Mouse (Mus musculus) v-Abl transformed pro-B cells (cell line): ENCODE measurements around the gene Gm9821.

ENCODE experiments used
- in situ Hi-C, 2 experiments: fragments of 400-800 bp; cut with MboI; formaldehyde crosslinking; loops; one replicate each; pipeline ENCODE4 v1.15.1; 2025; ENCODE audit not compliant: unreplicated experiment in 2 of 2

The Gm9821 gene

DNA sequence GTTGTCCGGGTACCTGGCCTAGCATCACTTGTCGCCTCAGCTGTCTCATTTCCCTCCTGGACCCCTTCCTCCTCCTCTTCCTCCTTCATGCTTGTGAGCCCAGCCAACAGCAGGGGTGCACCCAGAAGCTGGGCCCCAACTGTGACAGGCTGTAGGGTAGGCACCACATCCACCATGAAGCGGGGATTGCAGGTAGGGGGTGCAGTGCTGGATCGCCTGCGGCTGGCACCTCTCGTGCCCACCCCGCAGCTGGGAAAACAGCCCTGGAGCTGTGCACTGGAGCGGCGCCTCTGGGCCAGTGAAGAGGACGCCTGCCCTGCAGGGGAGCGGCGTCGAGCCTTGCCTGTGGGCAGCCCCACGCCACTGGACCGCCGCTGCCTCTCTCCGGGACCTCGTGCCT is at the start of gene Gm9821:
Gm9821 (plus strand) TSS at position 221 of the 400 bp plus-strand sequence.
- in situ Hi-C loops = loop anchor here in 1 of 2 experiments (5.0 kb wide), 1 partner anchor 42 kb away; no protein-coding TSS in a partner anchor

DNA sequence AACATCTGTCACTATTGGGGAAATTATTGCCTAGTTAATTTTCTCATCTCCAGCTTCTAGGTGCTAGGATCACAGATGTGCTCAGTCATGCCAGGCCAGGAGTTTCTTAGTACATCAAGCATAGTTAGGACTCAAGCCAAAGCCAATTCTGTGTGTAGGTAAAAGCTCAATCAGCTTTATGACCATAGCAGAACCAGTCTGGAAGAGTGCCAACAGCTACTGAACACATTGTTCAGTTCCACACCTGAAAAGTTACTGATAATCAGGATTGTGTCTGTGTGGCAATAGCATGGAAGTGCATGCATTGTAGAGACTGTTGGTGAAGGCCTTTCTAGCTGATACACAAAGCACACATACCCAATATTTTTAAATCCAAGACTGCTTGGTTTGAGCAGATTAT is 47.5 kb upstream of the Gm9821 start:
- in situ Hi-C loops = no loop called here

DNA sequence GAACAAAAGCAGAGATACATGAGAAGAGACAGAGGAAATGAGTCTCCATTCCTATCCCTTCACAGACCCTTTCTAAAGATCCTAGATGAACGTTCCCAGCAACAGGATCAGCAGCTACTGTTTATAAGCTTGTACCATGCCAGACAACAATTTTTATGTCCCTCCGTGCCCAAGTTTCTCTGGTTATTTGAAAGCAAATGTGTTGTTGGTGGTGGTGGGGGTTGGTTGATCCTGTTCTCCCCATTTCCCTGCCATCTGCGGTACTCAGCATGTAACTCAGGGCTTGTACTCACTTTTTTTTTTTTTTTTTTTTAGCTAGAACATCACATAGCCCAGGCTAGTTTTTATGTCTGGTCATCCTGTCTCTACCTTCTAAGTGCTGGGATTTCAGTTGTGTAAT is 46.4 kb upstream of the Gm9821 start:
- in situ Hi-C loops = no loop called here

DNA sequence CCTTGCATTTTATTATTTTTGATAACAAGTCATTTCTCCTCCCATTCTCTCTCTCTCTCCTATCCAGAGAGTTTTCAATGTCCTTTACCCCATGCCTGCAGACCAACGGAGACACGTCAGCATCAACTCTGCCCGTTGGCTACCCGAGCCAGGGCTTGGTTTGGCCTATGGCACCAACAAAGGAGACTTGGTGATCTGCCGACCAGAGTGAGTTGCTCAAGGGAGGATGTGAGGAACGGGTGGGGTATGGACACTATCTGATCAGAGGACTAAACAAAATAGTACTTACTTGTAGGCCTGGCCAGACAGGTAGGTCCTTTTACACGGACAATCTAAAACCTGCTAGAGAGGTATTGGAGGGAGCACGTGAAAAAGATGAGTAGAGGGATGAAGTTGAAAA is 45.1 kb upstream of the Gm9821 start:
- in situ Hi-C loops = loop anchor here in 1 of 2 experiments (25.0 kb wide), 1 partner anchor 613 kb away; no protein-coding TSS in a partner anchor

DNA sequence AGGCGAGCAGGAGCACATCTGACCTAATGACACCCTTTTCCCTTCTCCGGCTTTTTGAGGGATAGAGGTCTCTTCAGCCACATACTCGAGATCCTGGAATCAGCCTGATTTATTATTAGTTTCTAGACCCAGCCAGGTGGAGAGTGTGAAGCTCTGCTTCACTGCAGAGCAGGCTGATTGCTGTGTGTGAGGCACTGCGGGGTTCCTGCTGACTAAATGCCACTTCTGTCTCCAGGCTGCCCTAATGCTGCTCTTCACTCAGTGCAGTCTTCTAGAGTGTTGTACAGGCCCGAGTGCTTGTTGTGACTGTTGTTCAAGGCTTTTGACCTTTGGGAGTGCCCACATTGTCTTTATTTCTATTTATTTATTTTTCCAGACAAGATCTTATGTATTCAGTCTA is 43.2 kb upstream of the Gm9821 start:
- in situ Hi-C loops = loop anchor here in 1 of 2 experiments (25.0 kb wide), 1 partner anchor 615 kb away; no protein-coding TSS in a partner anchor

DNA sequence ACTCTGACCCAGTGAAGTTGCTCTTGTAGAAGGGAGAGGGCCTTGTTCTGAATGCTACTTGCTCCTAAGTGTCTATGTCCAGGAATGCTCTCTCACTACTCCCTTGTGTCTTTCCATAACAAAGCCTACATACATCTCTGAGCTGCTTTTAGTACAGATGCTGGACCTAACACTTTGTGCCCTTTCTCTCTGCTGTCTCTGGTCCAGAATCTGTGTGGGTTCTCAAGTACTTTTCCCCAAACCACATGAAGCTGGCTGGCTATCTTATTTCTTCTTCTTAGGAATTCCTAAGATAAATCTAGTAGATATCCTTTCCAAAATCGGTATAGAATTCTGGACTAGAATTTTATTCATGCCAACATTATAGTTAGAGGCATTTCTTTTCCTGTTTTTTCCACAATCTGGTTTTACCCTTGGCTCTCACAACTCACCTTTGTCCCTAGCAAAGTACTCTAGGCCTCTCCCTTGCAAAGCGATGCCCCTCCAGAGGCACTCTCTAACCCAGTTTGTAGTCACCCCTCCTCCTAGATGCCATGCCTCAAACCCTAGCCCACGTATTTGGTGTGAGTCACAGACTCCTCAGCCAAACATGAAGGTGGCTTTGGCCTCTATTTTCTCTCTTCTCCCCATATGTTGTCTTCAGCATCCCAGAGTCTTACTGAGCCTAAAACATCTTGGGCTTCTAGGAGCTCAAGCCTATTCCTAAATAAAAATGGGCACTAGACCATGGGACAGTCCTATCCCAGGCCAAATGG is 42.2 kb upstream of the Gm9821 start:
- in situ Hi-C loops = loop anchor here in 1 of 2 experiments (25.0 kb wide), 1 partner anchor 616 kb away; no protein-coding TSS in a partner anchor

DNA sequence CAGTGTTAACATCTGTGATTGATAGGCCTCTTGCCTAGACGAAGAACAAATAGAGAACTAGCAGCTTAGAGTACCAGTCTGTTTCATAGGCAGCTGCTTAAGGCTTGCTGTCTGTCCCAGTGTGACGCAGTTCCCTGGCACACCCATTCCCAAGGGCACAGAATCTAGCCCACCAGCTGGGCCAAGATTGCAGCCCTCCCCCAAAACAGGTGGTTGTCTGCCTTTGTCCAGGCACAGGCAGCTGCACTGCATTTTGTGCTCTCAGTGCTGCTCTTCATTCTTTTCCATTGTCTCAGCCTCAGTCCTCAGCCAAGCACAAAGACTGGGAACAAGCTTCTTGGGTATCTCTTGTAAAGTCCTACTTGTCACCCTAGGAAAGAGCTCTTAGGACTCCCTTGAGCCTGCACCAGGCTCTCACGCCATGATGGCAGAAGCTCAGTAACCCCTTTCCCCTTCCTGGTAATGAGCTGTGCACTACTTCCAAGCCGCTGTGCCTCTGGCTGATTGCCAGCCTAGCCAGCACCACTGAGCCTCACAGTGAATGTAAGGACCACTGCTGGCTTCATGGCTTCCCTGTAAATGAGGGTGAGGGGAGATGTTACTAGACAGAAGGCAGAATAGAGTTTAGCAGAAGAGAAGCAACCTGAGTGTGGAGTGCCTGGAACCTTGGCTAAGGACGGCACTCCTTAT is 40.7 kb upstream of the Gm9821 start:
- in situ Hi-C loops = loop anchor here in 1 of 2 experiments (25.0 kb wide), 1 partner anchor 617 kb away; no protein-coding TSS in a partner anchor

DNA sequence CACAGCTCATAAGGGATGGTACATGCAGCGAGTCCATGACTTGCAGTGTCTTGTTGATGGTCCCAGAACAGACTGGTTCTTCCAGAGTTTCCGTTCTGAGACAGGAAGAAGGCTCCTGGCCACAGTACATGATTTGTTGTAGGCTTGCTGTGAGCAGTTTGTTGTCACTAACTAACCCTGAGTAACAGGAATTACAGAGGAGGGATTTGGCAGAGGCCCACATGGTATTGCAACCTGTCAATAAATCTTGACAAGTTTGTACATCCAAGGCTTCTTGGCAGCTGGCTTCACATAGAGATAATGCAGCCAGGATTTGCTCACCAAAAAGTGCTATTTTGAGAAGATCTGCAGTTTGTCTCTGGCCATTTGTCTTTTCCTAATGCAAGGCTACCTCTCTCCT is 39.4 kb upstream of the Gm9821 start:
- in situ Hi-C loops = loop anchor here in 1 of 2 experiments (25.0 kb wide), 1 partner anchor 619 kb away; no protein-coding TSS in a partner anchor

DNA sequence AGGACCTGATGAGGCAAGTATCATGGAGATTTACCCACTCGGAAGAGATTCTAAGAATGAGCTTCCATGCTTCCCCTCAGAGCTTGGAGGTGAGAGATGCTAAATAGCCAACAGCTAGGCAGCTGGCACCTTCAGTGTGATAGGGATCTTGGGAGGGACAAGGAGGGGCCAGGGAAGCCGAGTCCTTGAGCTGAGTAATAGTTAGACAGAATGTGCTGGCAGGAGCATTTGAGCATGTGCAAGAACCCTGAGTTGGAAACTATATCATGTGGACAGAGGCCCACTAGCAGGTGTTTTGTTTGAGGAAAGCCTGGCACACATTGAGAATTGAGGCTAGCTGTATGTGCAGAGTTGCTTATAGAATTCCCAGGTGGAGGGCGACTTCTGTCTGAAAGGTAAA is 32.9 kb upstream of the Gm9821 start:
- in situ Hi-C loops = loop anchor here in 1 of 2 experiments (25.0 kb wide), 1 partner anchor 625 kb away; no protein-coding TSS in a partner anchor

DNA sequence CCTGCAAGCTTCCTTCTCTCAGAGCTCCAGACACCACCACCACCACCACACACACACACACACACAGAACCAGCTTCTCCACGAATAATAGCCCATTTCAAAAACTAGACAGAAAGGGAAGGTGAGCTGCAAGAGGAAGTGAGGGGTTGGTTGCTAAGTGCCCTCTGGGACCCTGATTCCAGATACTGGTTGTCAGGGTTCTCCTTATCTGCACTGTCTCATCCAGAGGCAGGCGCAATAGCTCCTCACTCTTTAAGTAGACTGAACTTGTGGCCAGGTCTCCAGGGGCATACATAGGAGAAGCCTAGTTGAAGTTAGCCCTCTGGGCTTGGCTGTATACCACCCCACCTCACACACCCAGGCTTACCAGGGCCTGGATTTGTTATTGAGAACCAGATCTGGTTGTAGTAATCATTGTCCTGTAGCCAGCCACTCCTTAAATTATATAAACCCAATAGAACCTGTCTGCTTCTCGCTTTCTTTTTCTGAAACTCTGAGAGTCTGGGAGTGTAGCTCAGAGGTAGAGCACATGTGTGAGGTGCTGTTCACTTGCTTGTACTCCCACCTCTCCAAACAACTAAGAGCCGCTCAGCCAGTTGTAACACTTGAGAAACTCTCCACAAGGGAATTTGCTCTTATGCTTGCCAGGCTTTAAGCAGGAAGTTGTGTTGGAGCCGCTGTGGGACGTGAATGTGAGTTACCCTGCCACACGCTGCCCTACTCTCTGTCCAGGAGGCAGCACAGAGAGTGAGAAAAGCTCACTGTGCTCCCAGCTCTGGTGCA is 32.0 kb upstream of the Gm9821 start:
- in situ Hi-C loops = loop anchor here in 1 of 2 experiments (25.0 kb wide), 1 partner anchor 626 kb away; no protein-coding TSS in a partner anchor

DNA sequence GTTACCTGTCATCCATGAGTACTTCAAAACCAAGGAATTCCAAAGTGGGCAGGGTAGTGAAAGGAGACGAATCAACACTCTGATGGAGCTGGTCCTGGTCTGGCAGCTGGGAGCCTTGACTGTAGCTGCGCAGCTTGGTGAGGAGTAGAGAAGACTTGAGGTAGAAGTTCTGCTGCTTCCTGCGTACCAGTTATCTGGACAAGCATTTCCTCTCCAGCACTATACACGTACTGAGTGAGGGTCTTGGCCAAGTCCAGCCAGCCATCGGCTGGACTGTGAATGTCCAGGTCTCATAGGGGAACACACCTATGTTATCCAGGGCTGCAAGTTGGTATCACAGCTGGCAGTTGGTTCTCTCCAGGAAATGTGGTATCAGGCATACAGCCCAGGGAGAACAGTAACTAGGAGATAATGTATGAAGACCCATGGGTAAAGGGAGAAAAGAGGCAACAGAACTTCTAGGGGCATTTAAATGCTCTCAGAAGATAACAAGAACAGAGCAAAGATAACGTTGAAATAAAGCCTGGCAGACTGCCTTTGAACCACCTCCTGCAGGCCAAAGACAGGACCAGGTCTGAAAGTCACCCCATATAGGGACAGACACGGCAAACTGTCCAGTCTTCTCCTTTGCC is 29.0 kb upstream of the Gm9821 start:
- in situ Hi-C loops = loop anchor here in 1 of 2 experiments (25.0 kb wide), 1 partner anchor 629 kb away; no protein-coding TSS in a partner anchor

DNA sequence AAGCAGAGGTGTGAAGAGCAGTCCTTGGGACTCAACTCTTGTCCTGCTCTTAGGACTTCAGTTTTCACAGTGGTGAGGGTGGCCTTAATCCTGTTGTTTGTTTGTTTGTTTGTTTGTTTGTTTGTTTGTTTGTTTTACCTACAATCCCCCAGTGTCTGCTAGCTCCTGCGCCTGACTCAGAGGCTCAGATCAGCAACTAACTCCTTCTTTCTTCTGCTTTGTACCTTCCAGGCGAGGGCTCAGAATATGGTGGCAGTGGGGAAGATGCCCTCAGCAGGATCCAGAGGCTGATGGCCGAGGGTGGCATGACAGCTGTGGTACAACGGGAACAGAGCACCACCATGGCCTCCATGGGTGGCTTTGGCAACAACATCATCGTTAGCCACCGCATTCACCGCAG is 28.4 kb upstream of the Gm9821 start:
- in situ Hi-C loops = loop anchor here in 1 of 2 experiments (25.0 kb wide), 1 partner anchor 630 kb away; no protein-coding TSS in a partner anchor

DNA sequence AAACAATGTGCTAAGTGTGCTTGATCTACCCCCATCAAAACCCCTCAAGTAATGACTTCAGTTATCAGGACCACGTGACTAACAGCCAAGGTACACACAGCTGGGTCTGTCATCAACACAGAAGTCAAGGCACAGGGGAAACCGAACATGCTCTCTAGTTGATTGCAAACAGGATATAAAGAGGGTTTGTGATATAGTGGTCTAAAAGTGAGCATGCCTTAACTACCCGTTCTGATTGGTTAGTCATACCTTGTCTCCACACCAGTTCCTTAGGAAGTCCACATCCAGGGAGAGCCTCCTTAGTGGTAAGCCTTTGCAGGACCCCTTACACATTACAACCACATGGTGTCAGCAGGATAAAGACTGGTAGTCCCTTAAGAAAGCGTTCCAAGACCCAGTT is 25.4 kb upstream of the Gm9821 start:
- in situ Hi-C loops = loop anchor here (5.0 to 25.0 kb wide), 2 partner anchors 318 to 633 kb away; no protein-coding TSS in a partner anchor

DNA sequence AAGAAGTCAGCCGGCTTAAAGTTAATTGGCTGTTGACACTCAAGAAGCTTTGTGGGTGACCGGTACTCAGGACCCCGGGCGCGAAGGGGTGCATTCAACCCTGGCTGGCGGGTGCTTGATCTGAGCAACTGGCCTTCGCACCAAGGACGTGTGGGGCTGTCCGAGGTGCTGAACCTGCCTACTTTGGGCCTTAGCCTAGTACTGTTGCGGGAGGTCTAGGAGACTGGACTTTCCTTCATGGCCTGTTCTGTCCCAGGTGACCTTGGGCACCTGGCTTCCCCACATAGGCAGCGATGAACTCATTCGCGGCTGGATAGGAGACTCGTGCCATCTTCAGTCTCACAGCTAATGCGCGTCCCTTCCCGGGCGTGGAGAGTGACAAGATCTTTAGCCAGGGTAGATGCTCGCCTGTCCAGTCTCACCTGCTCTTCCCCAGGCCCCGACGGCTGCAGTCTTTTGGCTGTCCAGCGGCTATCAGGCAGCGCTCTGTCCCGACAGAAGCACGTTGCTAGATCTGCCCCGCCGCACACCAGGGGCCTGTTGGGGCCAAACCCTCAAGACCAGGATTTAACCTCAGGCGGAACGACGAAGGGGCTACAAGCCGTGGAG is 24.2 kb upstream of the Gm9821 start:
- in situ Hi-C loops = loop anchor here (5.0 to 25.0 kb wide), 2 partner anchors 319 to 634 kb away; no protein-coding TSS in a partner anchor

DNA sequence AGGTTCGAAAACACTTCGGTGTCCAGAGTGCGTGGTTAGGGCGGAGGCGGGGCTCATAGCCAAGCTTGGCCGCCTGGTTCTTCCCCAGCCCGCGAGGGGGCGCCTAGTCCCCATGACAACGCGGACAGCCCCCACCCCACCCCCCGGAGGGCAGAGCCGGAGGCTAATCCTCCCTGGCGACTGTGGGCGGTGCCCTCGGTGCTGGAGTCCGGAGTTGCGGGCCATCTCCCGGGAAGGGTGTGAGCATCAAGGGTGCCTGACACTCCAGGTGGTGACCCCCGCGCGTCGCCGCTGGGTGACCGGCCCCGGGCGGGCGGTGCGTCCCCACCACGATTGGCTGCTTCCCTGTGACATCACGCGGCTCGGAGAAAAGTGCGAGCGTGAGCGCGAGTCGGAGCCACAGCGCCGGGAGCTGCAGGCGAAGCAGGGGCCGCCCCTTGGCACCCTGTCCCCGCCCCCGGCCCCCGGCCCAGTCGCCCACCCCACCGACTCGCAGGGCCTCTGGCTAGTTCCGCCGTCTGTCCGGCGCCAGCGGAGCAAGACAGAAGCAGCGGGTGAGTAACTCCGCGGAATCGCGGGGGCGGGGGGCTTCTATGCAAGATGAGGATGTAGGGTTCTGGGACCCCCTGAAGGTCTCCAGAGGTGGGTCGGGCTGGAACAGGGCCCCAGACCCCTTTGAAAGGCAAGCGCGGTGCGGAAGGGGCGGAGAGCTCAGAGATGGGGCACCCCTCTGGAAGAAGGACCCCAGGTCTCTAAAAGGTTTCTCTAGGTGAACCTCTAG is 23.5 kb upstream of the Gm9821 start:
- in situ Hi-C loops = loop anchor here (5.0 to 25.0 kb wide), 2 partner anchors 320 to 635 kb away; no protein-coding TSS in a partner anchor

DNA sequence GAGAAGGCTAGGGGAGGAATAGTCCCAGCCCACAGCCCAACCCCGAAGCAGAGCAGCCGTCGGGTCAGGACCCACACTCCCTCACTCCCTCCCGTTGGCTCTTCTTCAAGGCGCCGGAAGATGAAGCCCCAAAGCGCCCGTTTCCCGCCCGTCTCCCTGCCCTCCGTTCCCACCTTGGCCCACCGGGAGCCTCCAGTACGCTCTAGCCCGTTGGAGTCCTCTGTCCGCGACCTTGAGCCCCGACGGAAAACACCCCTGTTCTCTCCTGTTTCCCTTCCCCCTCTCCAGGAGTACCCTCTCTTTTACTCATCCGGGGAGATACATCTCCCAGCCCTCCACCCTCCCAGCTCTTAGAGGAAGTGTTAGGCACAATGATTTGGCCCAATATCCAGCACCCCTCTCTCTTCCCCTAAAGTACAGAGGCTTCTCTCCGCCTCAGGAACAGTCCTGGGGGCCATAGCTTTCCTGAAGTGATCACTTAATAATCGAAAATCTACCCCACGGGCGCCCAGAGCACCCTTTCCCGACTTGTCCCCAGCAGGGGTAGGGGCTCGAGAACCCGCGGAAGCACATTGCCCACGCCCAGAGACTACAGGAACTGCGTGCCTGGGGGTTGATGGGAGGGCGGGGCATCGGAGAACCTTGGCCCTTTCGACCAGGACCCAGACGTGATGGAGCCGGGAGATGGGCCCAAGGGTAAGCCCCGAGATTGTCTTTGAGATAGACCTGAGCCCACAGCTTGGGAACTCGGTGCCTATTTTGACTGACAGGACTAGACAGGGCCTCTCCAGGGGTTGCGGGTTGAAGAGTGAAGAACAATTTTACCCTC is 22.7 kb upstream of the Gm9821 start:
- in situ Hi-C loops = loop anchor here (5.0 to 25.0 kb wide), 2 partner anchors 320 to 635 kb away; no protein-coding TSS in a partner anchor
